Mouse (Mus musculus) olfactory bulb, adult 2 months (tissue): ENCODE data around the gene 4930447C04Rik. TPM values are rescaled to one million over a fixed set of nuclear protein-coding genes. Genes with fewer than 3 reads are reported as not detected.
A peak's percentile ranks its signal among the peaks of the same experiment; 100 is the strongest.

ENCODE experiments used
- H3K27ac ChIP-seq: fragments of 200-500 bp; 2 replicates; pipeline ENCODE4 v1.5.1; 2012; ENCODE audit warnings: low read depth, low read length; ENCODE audit not compliant: insufficient read depth
- H3K4me1 ChIP-seq: fragments of 200-500 bp; 2 replicates; pipeline ENCODE4 v1.6.1; 2012; ENCODE audit warnings: low read length; ENCODE audit not compliant: control insufficient read depth, insufficient read depth
- H3K4me3 ChIP-seq: fragments of 200-500 bp; 2 replicates; pipeline ENCODE4 v1.5.1; 2012; ENCODE audit warnings: mild to moderate bottlenecking, low read depth, low read length, moderate library complexity; ENCODE audit not compliant: insufficient read depth
- CTCF ChIP-seq: fragments of 200-500 bp; IDR thresholded peaks from 2 replicates; pipeline ENCODE4 v1.5.1; 2012; ENCODE audit warnings: low read depth, mild to moderate bottlenecking, low read length, moderate library complexity; ENCODE audit not compliant: insufficient read depth
- POLR2A ChIP-seq: fragments of 200-500 bp; IDR thresholded peaks from 2 replicates; pipeline ENCODE4 v1.6.1; 2012; ENCODE audit warnings: mild to moderate bottlenecking, low read depth, low read length, moderate library complexity; ENCODE audit not compliant: insufficient read depth
- WGBS: fragments of 180-500 bp; shearing (Covaris S2); methylation state at CpG from one replicate; pipeline ENCODE4 v1.1.7; 2018; 5-methylcytosine and 5-hydroxymethylcytosine counted together
- polyA plus RNA-seq: library from polyadenylated mRNA; stranded (reverse); fragments of >200 nt; gene quantifications from 2 replicates; pipeline ENCODE4 v1.2.4, GENCODE M21; 2012; ENCODE audit warnings: low replicate concordance; ENCODE audit not compliant: missing spikeins, insufficient read depth, insufficient read length

Gene 4930447C04Rik
- polyA plus RNA-seq, 1 experiment, result not detected

GRCm38 (mm10) chr12:72938600-72939490 lies 1.7 kb downstream of the 4930447C04Rik start:
- Histone ChIP-seq H3K4me3 (no peak overlapping the region), H3K4me1 (0 out of 2 replicates have a peak, but pooled peaks cover 4% of the 10 kb centered on the region), H3K27ac (no peak overlapping the region)
- WGBS, result 4% methylated on average over 14 of the region's 14 CpGs
- TF ChIP-seq POLR2A (no peak), CTCF (no peak)

GRCm38 (mm10) chr12:72938176-72938575 lies 2.4 kb downstream of the 4930447C04Rik start:
- TF ChIP-seq CTCF (no peak), POLR2A (no peak)
- no peak overlapping the region for H3K27ac ChIP-seq
- no peak overlapping the region for H3K4me3 ChIP-seq
- H3K4me1 ChIP-seq, result 0 out of 2 replicates have a peak, but pooled peaks cover 4% of the 10 kb centered on the region
- 6% methylated on average over 13 of the region's 13 CpGs for WGBS

GRCm38 (mm10) chr12:72937537-72938120 lies 2.9 kb downstream of the 4930447C04Rik start:
- TF ChIP-seq CTCF, result no peak
- TF ChIP-seq POLR2A, result no peak
- WGBS, result 5% methylated on average over 19 of the region's 19 CpGs
- Histone ChIP-seq H3K4me3 (no peak overlapping the region), H3K27ac (no peak overlapping the region), H3K4me1 (0 out of 2 replicates have a peak, but pooled peaks cover 4% of the 10 kb centered on the region)

GRCm38 (mm10) chr12:72936751-72937150 lies 3.8 kb downstream of the 4930447C04Rik start:
- no peak for TF ChIP-seq CTCF
- no peak for TF ChIP-seq POLR2A
- no peak overlapping the region for H3K27ac ChIP-seq
- 0 out of 2 replicates have a peak, but pooled peaks cover 4% of the 10 kb centered on the region for H3K4me1 ChIP-seq
- 23% methylated on average over 8 of the region's 8 CpGs for WGBS
- no peak overlapping the region for H3K4me3 ChIP-seq

GRCm38 (mm10) chr12:72917159-72917993 lies 23.2 kb downstream of the 4930447C04Rik start:
- no peaks in the 10 kb centered on the region for H3K4me1 ChIP-seq
- peak overlapping the region; percentile 33 for H3K4me3 ChIP-seq
- no peak overlapping the region for H3K27ac ChIP-seq
- TF ChIP-seq CTCF (no peak), POLR2A (no peak)
- WGBS, result 21% methylated on average over 45 of the region's 48 CpGs

- Histone ChIP-seq H3K4me1 (no peaks in the 10 kb centered on the region), H3K27ac (no peak overlapping the region), H3K4me3 (no peak overlapping the region)
- TF ChIP-seq POLR2A (no peak), CTCF (no peak)
- WGBS, result 5% methylated on average over 19 of the region's 19 CpGs
Measured at GRCm38 (mm10) chr12:72854377-72855032, 86.1 kb downstream of the 4930447C04Rik start.

- Histone ChIP-seq H3K27ac (no peak overlapping the region), H3K4me1 (no peaks in the 10 kb centered on the region), H3K4me3 (no peak overlapping the region)
- TF ChIP-seq POLR2A, result no peak
- no peak for TF ChIP-seq CTCF
- 16% methylated on average over 13 of the region's 13 CpGs for WGBS
Measured at GRCm38 (mm10) chr12:72853406-72854076, 87.0 kb downstream of the 4930447C04Rik start.

- Histone ChIP-seq H3K27ac (no peak overlapping the region), H3K4me1 (no peaks in the 10 kb centered on the region), H3K4me3 (no peak overlapping the region)
- WGBS, result 20% methylated on average over 6 of the region's 6 CpGs
- no peak for TF ChIP-seq POLR2A
- no peak for TF ChIP-seq CTCF
Measured at GRCm38 (mm10) chr12:72852264-72852663, 88.3 kb downstream of the 4930447C04Rik start.
